In genomic region chr7:73741392-73741791, GRCm38 (mm10) we compare ENCODE assay signal across 10 mouse cellular contexts. TPM values are rescaled to one million over a fixed set of nuclear protein-coding genes. Genes with fewer than 3 reads are reported as not detected.
A peak's percentile ranks its signal among the peaks of the same experiment; 100 is the strongest.
DNase-seq lines count a peak whose midpoint lies in the region; ATAC-seq and TF ChIP-seq lines count a peak whose summit lies in the region.
"Had no signal": no experiment of that assay in that cellular context is flagged by ENCODE, and none has a peak within 500 bp of the region (broad histone marks: within the 10 kb centered on the region; RNA-seq: fewer than 3 reads in every experiment).

No protein-coding gene starts in this region.

- no peak for TF ChIP-seq CTCF in gastrocnemius, adult 2 months (IDR thresholded peaks at IDR 0.05)

- H3K9me3 ChIP-seq in embryonic facial prominence, embryonic 12.5 days, result no peaks in the 10 kb centered on the region
- no peaks in the 10 kb centered on the region for H3K9me3 ChIP-seq in intestine, embryonic 14.5 days (ENCODE audit: control insufficient read depth, low read length)
- no peaks in the 10 kb centered on the region for H3K9me3 ChIP-seq in midbrain, embryonic 12.5 days

- H3K36me3 ChIP-seq in embryonic facial prominence, embryonic 12.5 days, result no peaks in the 10 kb centered on the region
- no peaks in the 10 kb centered on the region for H3K36me3 ChIP-seq in intestine, embryonic 14.5 days (ENCODE audit: control insufficient read depth, insufficient read depth, low read length)
- H3K36me3 ChIP-seq in midbrain, embryonic 12.5 days, result no peaks in the 10 kb centered on the region

- H3K4me1 ChIP-seq in embryonic facial prominence, embryonic 12.5 days, result peaks cover 30% of the 10 kb centered on the region; the same call in 1 of the 2 replicates
- peaks cover 10% of the 10 kb centered on the region; the same call in 1 of the 2 replicates for H3K4me1 ChIP-seq in intestine, embryonic 14.5 days (replicated peaks; ENCODE audit: control insufficient read depth, insufficient read depth, low read length)
- H3K4me1 ChIP-seq in midbrain, embryonic 12.5 days, result peaks cover 13% of the 10 kb centered on the region

- 22% methylated on average over 5 of the region's 5 CpGs for WGBS in embryonic facial prominence, embryonic 12.5 days
- WGBS in intestine, embryonic 14.5 days, result 47% methylated on average over 5 of the region's 5 CpGs
- 55% methylated on average over 5 of the region's 5 CpGs for WGBS in midbrain, embryonic 12.5 days

- H3K27ac ChIP-seq in gastrocnemius, adult 2 months, result peak overlapping the region; percentile 66
- H3K27ac ChIP-seq in embryonic facial prominence, embryonic 12.5 days, result peak overlapping the region; percentile 70
- H3K27ac ChIP-seq in intestine, embryonic 14.5 days (ENCODE audit: low read depth), result no peak overlapping the region
- H3K27ac ChIP-seq in midbrain, embryonic 12.5 days (replicated peaks), result no peak overlapping the region

- no peak for DNase-seq in gastrocnemius, adult 2 months
- DNase-seq in gastrocnemius, postnatal 14 days, result no peak
- peak; percentile 58 for DNase-seq in intestine, embryonic 14.5 days (ENCODE audit: low spot score)
- DNase-seq in spleen, postnatal 36 days (ENCODE audit: low spot score in 2 of 2), result no peak
- no peak for DNase-seq in retina, postnatal 1 day
- no peak for DNase-seq in testis, postnatal 10 days (ENCODE audit: low spot score)
- DNase-seq: adrenal gland, postnatal 10 days had no signal

- H3K9ac ChIP-seq in embryonic facial prominence, embryonic 12.5 days, result 0 out of 2 replicates have a peak overlapping the region, but pooled peaks have one; percentile 72
- peak overlapping the region; percentile 59; the same call in 1 of the 2 replicates for H3K9ac ChIP-seq in intestine, embryonic 14.5 days (ENCODE audit: low read length)
- H3K9ac ChIP-seq in midbrain, embryonic 12.5 days (replicated peaks), result no peak overlapping the region

- peaks cover 8% of the 10 kb centered on the region; the same call in 1 of the 2 replicates for H3K27me3 ChIP-seq in embryonic facial prominence, embryonic 12.5 days
- H3K27me3 ChIP-seq in intestine, embryonic 14.5 days (replicated peaks; ENCODE audit: control insufficient read depth, insufficient read depth, low read length), result no peaks in the 10 kb centered on the region
- peaks cover 47% of the 10 kb centered on the region for H3K27me3 ChIP-seq in midbrain, embryonic 12.5 days

- H3K4me2 ChIP-seq in embryonic facial prominence, embryonic 12.5 days (replicated peaks), result peak overlapping the region; percentile 85
- H3K4me2 ChIP-seq in intestine, embryonic 14.5 days (ENCODE audit: low read length), result peak overlapping the region; percentile 100
- peak overlapping the region; percentile 98 for H3K4me2 ChIP-seq in midbrain, embryonic 12.5 days (replicated peaks)

- peak overlapping the region; percentile 76 for H3K4me3 ChIP-seq in gastrocnemius, adult 2 months
- peak overlapping the region; percentile 67 for H3K4me3 ChIP-seq in embryonic facial prominence, embryonic 12.5 days
- H3K4me3 ChIP-seq in intestine, embryonic 14.5 days (ENCODE audit: low read depth, low read length), result peak overlapping the region; percentile 67
- H3K4me3 ChIP-seq in midbrain, embryonic 12.5 days, result peak overlapping the region; percentile 61

- intact Hi-C loops in gastrocnemius, adult 2 months (cut with DNase I), result loop anchor here (2.0 kb wide), 1 partner anchor 21 kb away; no protein-coding TSS in a partner anchor
- intact Hi-C loops in gastrocnemius, postnatal 14 days (cut with DNase I; ENCODE audit: low total_unique reads), result no loop called here

- no peak for ATAC-seq in embryonic facial prominence, embryonic 12.5 days (ENCODE audit: insufficient number of reproducible peaks, insufficient read depth, low FRiP score, low TSS enrichment)
- no peak for ATAC-seq in intestine, embryonic 14.5 days (replicated peaks; ENCODE audit: low FRiP score, low TSS enrichment, low read depth)
- no peak for ATAC-seq in midbrain, embryonic 12.5 days (ENCODE audit: low FRiP score, low read depth)

RNA-seq across cellular contexts. Expression of gene Fam174b, which starts 1.3 kb away (rescaled TPM):
- total RNA-seq in gastrocnemius, adult 2 months (2021), result 1 to 10 TPM; 1.2 to 2.8 TPM
- total RNA-seq in gastrocnemius, postnatal 14 days (2021), result 1 to 10 TPM; 2.4 to 3.0 TPM
- polyA plus RNA-seq in embryonic facial prominence, embryonic 12.5 days (2016; fragmentation: Nextera tagmentation; extraction: Ambion mirVana), result 52.0 and 55.0 TPM in 2 replicates
- 27.2 and 30.0 TPM in 2 replicates for polyA plus RNA-seq in intestine, embryonic 14.5 days (2014; fragmentation: Nextera tagmentation; extraction: Ambion mirVana)
- polyA plus RNA-seq in midbrain, embryonic 12.5 days (2016; fragmentation: Nextera tagmentation; extraction: Ambion mirVana), result 32.3 and 44.5 TPM in 2 replicates
- polyA plus RNA-seq: C2C12 had no signal

Comparison
In these comparisons a context has a peak if more than half of its experiments do, and no peak if none do; other contexts are left out.
1. H3K27ac ChIP-seq: peak in gastrocnemius, adult 2 months (single experiment) and embryonic facial prominence, embryonic 12.5 days (single experiment); none in intestine, embryonic 14.5 days (single experiment) and midbrain, embryonic 12.5 days (single experiment).
2. Peak in every context shown above with its lines, with median percentiles within 50 percentile points of each other: H3K4me3 ChIP-seq and H3K4me2 ChIP-seq.